Mouse (Mus musculus): ENCODE results near the gene Tmem9.

GRCm38 (mm10) chr1:136040874-136041273 lies 32.9 kb downstream of the Tmem9 start:
- TF ChIP-seq CTCF (IDR thresholded peaks at IDR 0.05; ENCODE audit: low read depth, low read length) (no peak), POLR2A (IDR thresholded peaks at IDR 0.05; ENCODE audit: borderline replicate concordance, low read depth, low read length) (no peak)
